Mouse (Mus musculus): Measurements from ENCODE around the gene Gm9999. TPM values are rescaled to one million over a fixed set of nuclear protein-coding genes. Genes with fewer than 3 reads are reported as not detected.

Gene Gm9999
- polyA plus RNA-seq, 1 experiment = not detected

GRCm38 (mm10) chr7:46997008-46997407, 13.6 kb downstream of the Gm9999 start:
- 83% methylated on average over 4 of the region's 4 CpGs for WGBS
- no peak overlapping the region for H3K27ac ChIP-seq (ENCODE audit: insufficient read depth, low read depth, low read length)
- H3K4me1 ChIP-seq (ENCODE audit: control insufficient read depth, insufficient read depth, low read length) = peaks cover 10% of the 10 kb centered on the region
- no peak for TF ChIP-seq POLR2A (IDR thresholded peaks at IDR 0.05; ENCODE audit: insufficient read depth, low read depth, low read length)
- TF ChIP-seq CTCF (IDR thresholded peaks at IDR 0.05; ENCODE audit: insufficient read depth, low read depth, low read length) = no peak
- no peak overlapping the region for H3K4me3 ChIP-seq (ENCODE audit: insufficient read depth, low read depth, low read length)

GRCm38 (mm10) chr7:46997644-46998395, 14.4 kb downstream of the Gm9999 start:
- Histone ChIP-seq H3K4me3 (ENCODE audit: insufficient read depth, low read depth, low read length) (no peak overlapping the region), H3K4me1 (ENCODE audit: control insufficient read depth, insufficient read depth, low read length) (peaks cover 10% of the 10 kb centered on the region), H3K27ac (ENCODE audit: insufficient read depth, low read depth, low read length) (no peak overlapping the region)
- WGBS = 74% methylated on average over 21 of the region's 21 CpGs
- TF ChIP-seq CTCF (IDR thresholded peaks at IDR 0.05; ENCODE audit: insufficient read depth, low read depth, low read length) (no peak), POLR2A (IDR thresholded peaks at IDR 0.05; ENCODE audit: insufficient read depth, low read depth, low read length) (no peak)

DNA sequence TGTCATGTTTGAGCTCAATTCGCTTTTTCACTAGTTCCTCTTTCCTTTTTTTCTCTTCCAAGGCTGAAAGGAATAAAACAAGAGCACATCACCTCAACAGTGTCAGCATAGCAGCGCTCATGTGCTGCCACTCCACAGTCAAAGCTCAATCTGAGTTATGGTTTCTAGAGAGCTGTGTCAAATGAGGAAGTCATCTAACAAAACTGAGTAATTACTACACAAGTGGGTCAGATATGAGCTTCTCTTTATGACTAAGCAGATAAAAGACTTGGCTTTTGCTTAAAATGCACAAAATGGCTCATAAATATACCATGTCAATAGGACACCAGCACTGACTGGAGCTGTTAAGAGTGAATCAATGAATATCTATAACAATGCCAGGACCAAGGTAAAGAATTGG, 15.6 kb downstream of the Gm9999 start:
- 97% methylated on average over 2 of the region's 2 CpGs for WGBS
- TF ChIP-seq CTCF (IDR thresholded peaks at IDR 0.05; ENCODE audit: insufficient read depth, low read depth, low read length) = no peak
- no peak for TF ChIP-seq POLR2A (IDR thresholded peaks at IDR 0.05; ENCODE audit: insufficient read depth, low read depth, low read length)
- no peak overlapping the region for H3K4me3 ChIP-seq (ENCODE audit: insufficient read depth, low read depth, low read length)
- peaks cover 10% of the 10 kb centered on the region for H3K4me1 ChIP-seq (ENCODE audit: control insufficient read depth, insufficient read depth, low read length)
- no peak overlapping the region for H3K27ac ChIP-seq (ENCODE audit: insufficient read depth, low read depth, low read length)

DNA sequence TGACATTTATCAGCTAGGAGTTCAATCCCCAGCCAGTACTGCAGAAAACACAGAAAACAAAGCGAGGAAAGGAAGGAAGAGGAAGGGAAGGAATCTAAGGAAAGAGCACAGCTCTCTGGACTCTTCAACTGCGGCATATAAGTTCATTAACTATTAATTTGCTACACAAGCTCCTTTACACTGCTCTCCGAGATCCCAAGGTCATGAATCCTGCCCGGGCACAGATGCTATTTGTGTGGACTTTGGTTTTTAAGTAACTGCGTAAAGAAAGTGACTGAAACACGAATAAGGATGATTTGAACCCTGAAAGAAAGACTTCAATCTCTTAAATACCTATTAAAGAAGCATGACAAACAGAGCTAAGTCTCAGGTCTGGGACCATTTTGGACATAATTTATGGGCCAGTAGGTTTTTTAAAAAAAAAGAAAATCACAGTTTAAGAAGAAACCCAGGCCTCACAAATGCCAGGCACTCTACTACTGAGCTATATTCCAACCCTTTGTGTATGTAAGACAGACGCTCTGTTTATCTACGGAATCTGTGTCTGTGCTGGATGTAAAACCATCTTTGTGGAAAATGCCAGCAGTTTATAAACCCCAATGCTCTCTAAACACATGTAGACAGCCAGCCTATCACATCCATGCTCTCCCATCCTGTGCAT, 16.7 kb downstream of the Gm9999 start:
- no peak for TF ChIP-seq CTCF (IDR thresholded peaks at IDR 0.05; ENCODE audit: insufficient read depth, low read depth, low read length)
- TF ChIP-seq POLR2A (IDR thresholded peaks at IDR 0.05; ENCODE audit: insufficient read depth, low read depth, low read length) = no peak
- WGBS = 61% methylated on average over 8 of the region's 8 CpGs
- Histone ChIP-seq H3K4me3 (ENCODE audit: insufficient read depth, low read depth, low read length) (no peak overlapping the region), H3K27ac (ENCODE audit: insufficient read depth, low read depth, low read length) (peak overlapping the region; percentile 75), H3K4me1 (ENCODE audit: control insufficient read depth, insufficient read depth, low read length) (peaks cover 13% of the 10 kb centered on the region)

- Histone ChIP-seq H3K27ac (ENCODE audit: insufficient read depth, low read depth, low read length) (peak overlapping the region; percentile 71), H3K4me3 (ENCODE audit: insufficient read depth, low read depth, low read length) (no peak overlapping the region), H3K4me1 (ENCODE audit: control insufficient read depth, insufficient read depth, low read length) (peaks cover 13% of the 10 kb centered on the region)
- 15% methylated on average over 3 of the region's 3 CpGs for WGBS
- TF ChIP-seq CTCF (IDR thresholded peaks at IDR 0.05; ENCODE audit: insufficient read depth, low read depth, low read length) = no peak
- no peak for TF ChIP-seq POLR2A (IDR thresholded peaks at IDR 0.05; ENCODE audit: insufficient read depth, low read depth, low read length)
Observed at GRCm38 (mm10) chr7:47000644-47000983, 17.2 kb downstream of the Gm9999 start.

GRCm38 (mm10) chr7:47001125-47001899, 17.9 kb downstream of the Gm9999 start:
- Histone ChIP-seq H3K4me1 (ENCODE audit: control insufficient read depth, insufficient read depth, low read length) (peaks cover 13% of the 10 kb centered on the region), H3K27ac (ENCODE audit: insufficient read depth, low read depth, low read length) (0 out of 2 replicates have a peak overlapping the region, but pooled peaks have one; percentile 13), H3K4me3 (ENCODE audit: insufficient read depth, low read depth, low read length) (no peak overlapping the region)
- TF ChIP-seq POLR2A (IDR thresholded peaks at IDR 0.05; ENCODE audit: insufficient read depth, low read depth, low read length) (no peak), CTCF (IDR thresholded peaks at IDR 0.05; ENCODE audit: insufficient read depth, low read depth, low read length) (no peak)
- WGBS = 45% methylated on average over 5 of the region's 5 CpGs

GRCm38 (mm10) chr7:47001900-47002275, 18.5 kb downstream of the Gm9999 start:
- TF ChIP-seq POLR2A (IDR thresholded peaks at IDR 0.05; ENCODE audit: insufficient read depth, low read depth, low read length) = no peak
- no peak for TF ChIP-seq CTCF (IDR thresholded peaks at IDR 0.05; ENCODE audit: insufficient read depth, low read depth, low read length)
- WGBS = 56% methylated on average over 4 of the region's 4 CpGs

GRCm38 (mm10) chr7:47003411-47004115, 20.2 kb downstream of the Gm9999 start:
- peaks cover 9% of the 10 kb centered on the region for H3K4me1 ChIP-seq (ENCODE audit: control insufficient read depth, insufficient read depth, low read length)
- peak overlapping the region; percentile 33; the same call in 1 of the 2 replicates for H3K27ac ChIP-seq (ENCODE audit: insufficient read depth, low read depth, low read length)
- TF ChIP-seq POLR2A (IDR thresholded peaks at IDR 0.05; ENCODE audit: insufficient read depth, low read depth, low read length) (no peak), CTCF (IDR thresholded peaks at IDR 0.05; ENCODE audit: insufficient read depth, low read depth, low read length) (no peak)
- WGBS = 23% methylated on average over 3 of the region's 3 CpGs
- no peak overlapping the region for H3K4me3 ChIP-seq (ENCODE audit: insufficient read depth, low read depth, low read length)

More at GRCm38 (mm10) chr7:47001900-47002275, 18.5 kb downstream of the Gm9999 start:
- Histone ChIP-seq H3K4me1 (ENCODE audit: control insufficient read depth, insufficient read depth, low read length) (peaks cover 13% of the 10 kb centered on the region), H3K27ac (ENCODE audit: insufficient read depth, low read depth, low read length) (peak overlapping the region; percentile 40; the same call in 1 of the 2 replicates), H3K4me3 (ENCODE audit: insufficient read depth, low read depth, low read length) (no peak overlapping the region)

Data from olfactory bulb, adult 2 months (tissue).